Mouse (Mus musculus): ENCODE data around the gene Tcaf2.

Tcaf2 gene

DNA sequence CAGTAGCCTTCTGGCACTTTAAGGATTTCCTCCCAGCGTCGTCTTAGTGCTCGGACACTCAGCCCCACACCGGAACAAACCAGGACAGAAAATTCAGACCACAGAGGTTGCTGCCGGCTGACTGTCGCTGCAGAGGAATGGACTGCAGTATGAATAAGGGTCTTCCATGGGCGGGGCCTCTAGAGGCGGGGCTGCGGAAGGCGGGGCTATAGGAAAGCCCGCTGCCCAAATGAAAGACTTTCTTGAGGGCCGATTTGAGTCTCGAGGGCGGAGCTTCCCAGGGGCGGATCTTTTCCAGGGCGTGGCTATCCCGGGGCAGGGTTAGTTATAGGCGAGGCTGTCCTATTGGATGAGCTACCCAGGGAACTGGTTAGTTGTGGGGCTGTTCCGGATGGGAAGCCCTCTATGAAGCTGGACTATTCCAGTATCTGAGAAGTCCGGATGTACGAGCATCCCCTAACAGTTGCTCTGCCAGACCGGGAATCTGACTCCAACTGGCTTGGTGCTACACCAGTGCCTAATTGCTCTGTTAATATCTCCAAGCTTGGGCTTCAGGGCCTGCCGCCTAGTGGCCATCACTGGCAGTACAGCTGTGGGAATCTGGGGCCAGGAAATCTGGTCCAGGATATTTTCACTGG is at the start of gene Tcaf2:
Gene Tcaf2 (minus strand): TSS at position 343 of the 638 bp plus-strand sequence.
- DNase-seq: peak; percentile 89 to 92

- peak; percentile 92 to 95 for DNase-seq
These were observed 47.6 kb upstream of the Tcaf2 start for GRCm38 (mm10) chr6:42692517-42693190.

GRCm38 (mm10) chr6:42692154-42692516 is 47.1 kb upstream of the Tcaf2 start:
- peak; percentile 96 to 97 for DNase-seq

DNA sequence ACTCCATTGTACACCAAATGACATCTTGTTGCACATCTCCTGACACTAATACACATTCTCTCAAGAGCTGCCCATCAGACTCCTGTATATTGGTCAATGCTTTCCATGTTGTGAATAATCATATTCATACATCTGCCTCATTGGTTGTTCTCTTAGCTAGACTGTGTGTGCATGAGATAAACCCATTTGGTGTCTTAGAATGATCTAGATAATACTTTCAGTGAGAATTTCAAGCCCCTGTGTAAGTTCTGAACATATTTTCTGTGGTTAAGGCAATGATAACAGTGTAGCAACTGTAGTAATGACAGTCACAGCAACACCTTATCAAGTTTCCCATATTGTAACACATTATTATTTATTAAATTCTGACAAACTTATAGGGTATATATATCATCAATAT is 44.7 kb upstream of the Tcaf2 start:
- DNase-seq: no peak

DNA sequence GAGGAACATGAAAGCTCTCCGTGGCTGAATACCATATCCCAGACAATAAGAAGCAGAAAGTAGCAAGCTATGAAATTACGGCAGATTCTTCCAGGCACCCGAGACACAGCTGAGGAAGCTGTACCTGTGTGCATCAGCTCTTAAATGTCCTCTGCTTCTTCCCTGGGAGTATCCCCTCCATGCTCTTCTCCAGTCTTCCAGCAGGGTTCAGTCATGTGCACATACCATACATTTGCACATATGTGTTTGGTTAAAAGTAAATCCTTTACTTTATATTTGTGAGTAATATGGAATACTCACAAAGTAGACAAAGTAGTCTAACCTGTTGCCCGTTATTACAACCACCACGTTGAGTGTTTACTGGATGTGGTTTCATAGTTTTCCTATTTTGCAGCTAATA is 42.9 kb upstream of the Tcaf2 start:
- no peak for DNase-seq

- no peak for DNase-seq
These were observed 35.0 kb upstream of the Tcaf2 start for GRCm38 (mm10) chr6:42680077-42680476.

DNA sequence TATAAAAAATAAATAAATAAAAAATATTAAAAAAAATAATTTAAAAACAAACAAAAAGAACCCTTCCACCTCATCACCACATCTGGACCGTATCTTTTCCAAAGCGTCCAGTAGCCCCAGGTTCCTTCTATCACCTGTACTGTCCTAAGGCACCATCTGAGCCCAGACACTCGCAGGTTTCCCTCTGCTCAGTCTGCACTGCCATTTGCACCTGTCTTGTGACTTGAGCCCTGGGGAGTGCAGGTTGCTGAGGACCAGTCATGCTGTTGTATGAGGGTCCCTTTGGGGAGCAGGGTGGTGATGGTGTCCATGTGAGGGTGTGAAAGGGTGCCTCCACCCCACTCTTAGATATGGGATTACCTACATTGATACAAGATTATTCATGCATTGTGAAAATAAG is 31.0 kb upstream of the Tcaf2 start:
- DNase-seq: no peak

GRCm38 (mm10) chr6:42671767-42672166 is 26.7 kb upstream of the Tcaf2 start:
- no peak for DNase-seq

DNA sequence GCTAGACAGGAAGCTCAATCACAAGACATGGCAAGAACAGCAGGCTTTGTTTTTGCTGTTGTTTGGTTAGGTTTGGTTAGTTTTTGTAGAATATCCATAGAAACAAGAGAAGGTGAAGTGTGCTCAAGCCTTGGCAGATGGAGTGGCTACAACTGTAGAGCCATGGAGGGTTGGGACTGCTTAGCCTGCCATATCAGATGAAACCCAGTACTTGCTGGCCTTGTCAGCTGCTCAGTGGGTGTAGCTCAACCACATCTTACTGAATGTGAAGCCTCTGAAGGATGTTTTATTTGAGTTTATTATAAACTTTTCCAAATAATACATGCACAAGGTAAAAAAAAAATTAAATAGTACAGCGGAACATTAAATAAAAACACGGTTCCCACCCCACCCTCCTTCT is 22.7 kb upstream of the Tcaf2 start:
- no peak for DNase-seq

GRCm38 (mm10) chr6:42661739-42662138 is 16.7 kb upstream of the Tcaf2 start:
- DNase-seq: peak; percentile 31 to 45

- DNase-seq: no peak
These were observed 10.7 kb downstream of the Tcaf2 start for GRCm38 (mm10) chr6:42634393-42634792.

GRCm38 (mm10) chr6:42631395-42631794 is 13.7 kb downstream of the Tcaf2 start:
- DNase-seq: no peak

- DNase-seq: no peak
These were observed 28.1 kb downstream of the Tcaf2 start for GRCm38 (mm10) chr6:42616904-42617303.

DNA sequence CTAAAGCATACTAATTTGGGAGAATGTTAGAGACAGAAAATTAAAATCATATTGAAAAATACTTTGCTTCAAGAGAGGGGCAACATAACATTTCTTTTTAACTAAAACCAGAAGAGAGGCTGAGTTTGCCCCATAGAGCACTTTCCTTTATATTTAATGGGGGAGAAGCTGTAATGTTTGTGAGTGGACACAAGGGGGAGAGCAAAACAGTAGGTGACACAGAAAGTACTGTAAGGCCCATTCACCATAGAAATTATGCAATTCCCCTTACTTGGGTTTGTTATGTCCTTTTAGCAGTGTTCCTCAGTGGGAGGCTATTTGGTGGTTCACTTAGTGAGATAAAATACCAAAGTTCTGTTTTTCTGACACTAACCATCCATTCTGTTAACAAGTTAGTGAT is 32.8 kb downstream of the Tcaf2 start:
- DNase-seq: peak; percentile 15 to 33

- no peak for DNase-seq
These were observed 34.0 kb downstream of the Tcaf2 start for GRCm38 (mm10) chr6:42610954-42611522.

DNA sequence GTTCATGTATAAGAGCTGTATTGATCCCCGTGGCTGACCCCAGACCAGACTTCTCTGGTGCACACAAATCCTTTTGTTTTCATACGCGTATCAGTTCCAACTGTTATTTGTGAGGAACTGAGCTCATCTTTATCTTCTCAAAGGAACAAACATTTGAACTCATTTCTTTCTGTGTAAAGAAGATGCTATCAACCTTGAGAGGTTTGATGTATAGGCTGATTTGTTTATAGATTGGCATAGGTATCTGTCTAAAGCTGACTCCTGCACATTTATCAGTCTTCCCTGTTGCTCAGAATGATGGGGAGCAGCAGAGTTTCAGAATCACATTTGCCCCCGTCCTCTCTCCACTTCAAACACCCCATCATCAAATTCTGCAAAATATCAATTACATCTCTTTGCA is 47.5 kb downstream of the Tcaf2 start, which contains the start of gene Tcaf3:
Gene Tcaf3 (minus strand): TSS at position 101 of the 400 bp plus-strand sequence.
- DNase-seq: no peak

GRCm38 (mm10) chr6:42593138-42593882 is 51.7 kb downstream of the Tcaf2 start:
- no peak for DNase-seq

- no peak for DNase-seq
These were observed 58.5 kb downstream of the Tcaf2 start for GRCm38 (mm10) chr6:42586569-42586968.

GRCm38 (mm10) chr6:42583488-42583872 is 61.6 kb downstream of the Tcaf2 start:
- DNase-seq: peak; percentile 80 to 81

- no peak for DNase-seq
These were observed 62.1 kb downstream of the Tcaf2 start for GRCm38 (mm10) chr6:42582741-42583487.

GRCm38 (mm10) chr6:42578678-42579077 is 66.4 kb downstream of the Tcaf2 start:
- DNase-seq: no peak

DNA sequence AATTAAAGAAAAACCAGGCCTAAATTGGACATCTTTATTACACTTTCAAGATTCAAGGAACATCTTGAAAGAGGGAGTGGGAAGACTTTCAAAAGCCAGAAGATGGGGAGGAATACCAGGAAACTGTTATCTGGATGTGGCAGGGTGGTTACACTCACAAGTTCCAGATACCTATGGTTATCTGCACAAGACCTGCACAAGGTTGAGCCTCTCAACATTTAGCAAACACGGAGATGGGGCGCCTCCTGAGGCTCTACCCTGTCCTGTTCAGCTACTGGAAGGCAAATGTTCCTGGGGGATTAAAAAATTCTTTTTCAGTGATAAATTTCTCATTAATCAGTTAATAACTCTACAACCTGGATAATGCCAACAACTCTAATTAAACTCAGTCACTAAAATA is 67.6 kb downstream of the Tcaf2 start:
- no peak for DNase-seq

All from cerebellum, postnatal 10 days (tissue).